Mouse (Mus musculus): ENCODE measurements around the gene Csf2rb2.

- no peak for TF ChIP-seq CTCF (IDR thresholded peaks at IDR 0.05; ENCODE audit: low read depth, low read length)
- no peak for TF ChIP-seq POLR2A (IDR thresholded peaks at IDR 0.05; ENCODE audit: extremely low read depth, insufficient read depth, low read length)
Observed at GRCm38 (mm10) chr15:78243774-78244173, 61.7 kb downstream of the Csf2rb2 start.
